Mouse (Mus musculus): ENCODE data around the gene Trp53i11. TPM values are rescaled to one million over a fixed set of nuclear protein-coding genes. Genes with fewer than 3 reads are reported as not detected.

The Trp53i11 gene
- total RNA-seq, 2 experiments from 2014 or later = 79.8 to 83.2 TPM

DNA sequence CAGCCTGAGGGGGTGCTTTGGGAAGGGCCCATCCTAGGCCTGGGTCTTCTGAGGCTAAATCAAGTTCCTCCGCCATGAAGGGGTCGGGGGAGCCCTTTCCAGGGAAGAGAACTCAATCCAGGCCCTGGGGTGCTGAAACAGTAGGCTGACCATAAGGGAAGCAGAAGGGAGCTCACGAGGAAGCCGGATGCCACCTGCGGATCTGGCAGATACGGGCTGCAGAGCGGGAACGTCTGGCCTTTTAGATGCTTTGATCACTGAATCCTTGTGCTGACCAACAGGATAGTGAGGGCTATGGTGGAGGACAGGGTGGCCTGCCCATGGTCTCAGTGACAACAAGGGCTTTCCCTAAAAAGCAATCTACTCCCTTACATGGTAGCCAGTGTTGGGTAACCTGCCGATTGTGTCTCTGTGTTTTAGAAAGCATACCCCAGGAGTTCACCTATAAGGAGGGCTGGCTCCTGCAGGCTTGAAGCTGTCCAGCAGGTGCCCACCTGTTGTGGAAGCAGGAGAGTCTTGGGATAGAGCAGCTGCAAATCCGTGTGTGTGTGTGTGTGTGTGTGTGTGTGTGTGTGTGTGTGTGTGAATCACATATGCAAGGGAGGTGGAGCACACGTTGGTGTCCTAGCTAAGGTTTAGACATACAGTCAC, 56.2 kb downstream of the Trp53i11 start:
- DNase-seq = no peak

GRCm38 (mm10) chr2:93244090-93244443, 56.7 kb downstream of the Trp53i11 start:
- DNase-seq = peak in 1 of 2 experiments; percentile 37

GRCm38 (mm10) chr2:93249058-93249457, 61.7 kb downstream of the Trp53i11 start:
- DNase-seq = no peak

DNA sequence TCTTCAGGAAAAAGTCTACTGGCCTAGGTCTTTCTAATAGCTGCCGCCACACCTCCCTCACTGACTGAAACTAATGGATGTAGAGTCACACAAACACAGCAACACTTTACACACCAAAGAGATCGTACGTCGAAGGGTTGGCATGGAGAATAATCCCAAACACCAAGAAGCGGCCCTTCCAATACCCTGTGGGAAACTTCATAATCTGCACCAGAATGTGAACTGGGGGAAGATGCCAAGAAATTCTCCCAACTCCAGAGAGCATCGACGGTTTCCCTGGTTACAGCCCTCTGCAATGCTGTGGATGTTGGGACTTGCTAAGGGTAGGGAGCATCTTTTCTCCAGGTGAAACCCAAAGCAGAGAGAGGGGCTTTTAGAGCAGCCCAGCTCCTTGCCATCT, 63.3 kb downstream of the Trp53i11 start:
- DNase-seq = no peak

Other genes with a start within 250 kb of the Trp53i11 start
- gene Prdm11, start 141.4 kb upstream of the Trp53i11 start, total RNA-seq (2021) = 10 to 100 TPM; 25.7 to 30.1 TPM
- gene Tspan18, start 147.0 kb downstream of the Trp53i11 start, total RNA-seq (2021) = 10 to 100 TPM; 40.8 to 43.2 TPM